Comparison of ENCODE assay signal across 21 mouse cellular contexts in genomic region chr4:98857037-98857648, GRCm38 (mm10). TPM values are rescaled to one million over a fixed set of nuclear protein-coding genes. Genes with fewer than 3 reads are reported as not detected.
DNase-seq lines count a peak whose midpoint lies in the region; ATAC-seq and TF ChIP-seq lines count a peak whose summit lies in the region.
"Had no signal": no experiment of that assay in that cellular context is flagged by ENCODE, and none has a peak within 500 bp of the region (broad histone marks: within the 10 kb centered on the region; RNA-seq: fewer than 3 reads in every experiment).

No protein-coding gene starts in this region.

- DNase-seq in adrenal gland, postnatal 14 days: peak; percentile 6
- DNase-seq in adrenal gland, postnatal 4 days (ENCODE audit: low spot score in 2 of 2): no peak
- no peak for DNase-seq in heart, adult 2 months
- DNase-seq in ES-CJ7 (ENCODE audit: low read depth, low spot score): peak; percentile 71
- peak; percentile 49 for DNase-seq in heart, postnatal 4 days
- DNase-seq in layer of hippocampus, postnatal 36 days: no peak
- DNase-seq: cerebellum, adult 9-10 months; kidney, postnatal 4 days had no signal

- TF ChIP-seq POLR2A in heart, adult 2 months (IDR thresholded peaks at IDR 0.05; ENCODE audit: insufficient read depth, low read depth, low read length): no peak

- H3K36me3 ChIP-seq in heart, embryonic 14.5 days (ENCODE audit: control insufficient read depth, insufficient read depth, low read length): no peaks in the 10 kb centered on the region
- H3K36me3 ChIP-seq in heart, adult 2 months (ENCODE audit: control insufficient read depth, insufficient read depth, low read length): no peaks in the 10 kb centered on the region
- no peaks in the 10 kb centered on the region for H3K36me3 ChIP-seq in forebrain, embryonic 12.5 days (replicated peaks)
- H3K36me3 ChIP-seq: embryonic facial prominence, embryonic 12.5 days; forebrain, embryonic 15.5 days; G1E; liver, embryonic 15.5 days had no signal

- 37% methylated on average over 11 of the region's 11 CpGs for WGBS in heart, embryonic 14.5 days
- 35% methylated on average over 11 of the region's 11 CpGs for WGBS in heart, adult 2 months
- WGBS in forebrain, embryonic 12.5 days: 84% methylated on average over 11 of the region's 11 CpGs

- no peaks in the 10 kb centered on the region for H3K27me3 ChIP-seq in heart, embryonic 14.5 days (ENCODE audit: control insufficient read depth, insufficient read depth, low read length)
- H3K27me3 ChIP-seq in heart, adult 2 months (ENCODE audit: control insufficient read depth, insufficient read depth, low read length): no peaks in the 10 kb centered on the region
- H3K27me3 ChIP-seq in forebrain, embryonic 12.5 days: no peaks in the 10 kb centered on the region
- H3K27me3 ChIP-seq: embryonic facial prominence, embryonic 12.5 days; forebrain, embryonic 15.5 days; liver, embryonic 15.5 days had no signal

- H3K27ac ChIP-seq in heart, embryonic 14.5 days (replicated peaks in 1 of 2; ENCODE audit: control insufficient read depth in 1 of 2, insufficient read depth in 1 of 2, low read depth in 2 of 2, low read length in 2 of 2): peak overlapping the region; percentile 67 to 79
- no peak overlapping the region for H3K27ac ChIP-seq in heart, adult 2 months
- H3K27ac ChIP-seq in forebrain, embryonic 12.5 days: no peak overlapping the region
- H3K27ac ChIP-seq: embryonic facial prominence, embryonic 12.5 days; forebrain, embryonic 15.5 days; hindbrain, postnatal 0 days; liver, embryonic 15.5 days had no signal

- H3K9ac ChIP-seq in heart, embryonic 14.5 days (ENCODE audit: low read length): no peak overlapping the region
- H3K9ac ChIP-seq in heart, adult 2 months (ENCODE audit: low read depth, low read length): no peak overlapping the region
- H3K9ac ChIP-seq in forebrain, embryonic 12.5 days: no peak overlapping the region
- H3K9ac ChIP-seq: embryonic facial prominence, embryonic 12.5 days; forebrain, embryonic 15.5 days; liver, embryonic 15.5 days had no signal

- no peaks in the 10 kb centered on the region for H3K79me2 ChIP-seq in heart, adult 2 months (replicated peaks; ENCODE audit: control insufficient read depth, insufficient read depth, low read length)

- H3K4me2 ChIP-seq in heart, embryonic 14.5 days (ENCODE audit: low read length): peak overlapping the region; percentile 36
- H3K4me2 ChIP-seq in forebrain, embryonic 12.5 days: no peak overlapping the region
- H3K4me2 ChIP-seq: embryonic facial prominence, embryonic 12.5 days; forebrain, embryonic 15.5 days; liver, embryonic 15.5 days had no signal

- no peak for TF ChIP-seq CTCF in heart, adult 2 months (IDR thresholded peaks at IDR 0.05)

- no peak overlapping the region for H3K4me3 ChIP-seq in heart, embryonic 14.5 days (ENCODE audit: control insufficient read depth in 1 of 2, insufficient read depth in 1 of 2, low read depth in 1 of 2, low read length in 2 of 2)
- no peak overlapping the region for H3K4me3 ChIP-seq in heart, adult 2 months
- H3K4me3 ChIP-seq in forebrain, embryonic 12.5 days (replicated peaks): no peak overlapping the region
- H3K4me3 ChIP-seq: embryonic facial prominence, embryonic 12.5 days; forebrain, embryonic 15.5 days; liver, embryonic 15.5 days had no signal

- peaks cover 6% of the 10 kb centered on the region; the same call in 1 of the 2 replicates for H3K9me3 ChIP-seq in heart, embryonic 14.5 days (ENCODE audit: control insufficient read depth, low read length)
- 0 out of 2 replicates have a peak, but pooled peaks cover 4% of the 10 kb centered on the region for H3K9me3 ChIP-seq in forebrain, embryonic 12.5 days
- H3K9me3 ChIP-seq: forebrain, embryonic 15.5 days; liver, embryonic 15.5 days had no signal

- intact Hi-C loops in heart, adult 2 months (cut with DNase I): no loop called here

- no peak for TF ChIP-seq EP300 in heart, adult 2 months (IDR thresholded peaks at IDR 0.05; ENCODE audit: insufficient read depth, low read depth, low read length)

- peak; percentile 66 for ATAC-seq in heart, embryonic 14.5 days (ENCODE audit: insufficient number of reproducible peaks, insufficient read depth, low FRiP score, low read depth)
- no peak for ATAC-seq in forebrain, embryonic 12.5 days (ENCODE audit: low FRiP score)
- ATAC-seq: activated CD4-positive, CD25-positive, alpha-beta regulatory T cell, adult 4 months; forebrain, embryonic 15.5 days; hindbrain, postnatal 0 days had no signal

- H3K4me1 ChIP-seq in heart, embryonic 14.5 days (ENCODE audit: control insufficient read depth in 2 of 2, insufficient read depth in 2 of 2, low read length in 2 of 2): peaks cover 7 to 13% of the 10 kb centered on the region in 2 experiments
- H3K4me1 ChIP-seq in heart, adult 2 months (ENCODE audit: control insufficient read depth, insufficient read depth, low read length): no peaks in the 10 kb centered on the region
- H3K4me1 ChIP-seq in forebrain, embryonic 12.5 days: no peaks in the 10 kb centered on the region
- H3K4me1 ChIP-seq: embryonic facial prominence, embryonic 12.5 days; forebrain, embryonic 15.5 days; liver, embryonic 15.5 days had no signal

RNA-seq across cellular contexts. Expression of gene I0C0044D17Rik, which starts 33.5 kb away (rescaled TPM):
- total RNA-seq in adrenal gland, postnatal 14 days (2021): not detected in 2 replicates
- total RNA-seq in adrenal gland, postnatal 4 days (2021): not detected
- not detected in 2 replicates for polyA plus RNA-seq in heart, embryonic 14.5 days (2014; fragmentation: Nextera tagmentation; extraction: Ambion mirVana)
- not detected for total RNA-seq in heart, adult 2 months (2021)
- polyA plus RNA-seq in heart, adult 2 months (2012; rRNA removed): not detected in 2 replicates
- total RNA-seq in heart, postnatal 4 days (2021): not detected
- not detected in 2 replicates for polyA plus RNA-seq in forebrain, embryonic 12.5 days (2016; fragmentation: Nextera tagmentation; extraction: Ambion mirVana)
- total RNA-seq in layer of hippocampus, postnatal 36 days (2021): not detected
- total RNA-seq: G1E; gastrocnemius, postnatal 4 days; hindbrain, postnatal 0 days; left cerebral cortex, adult 18-20 months; midbrain, postnatal 0 days had no signal
- polyA plus RNA-seq: activated CD4-positive, CD25-positive, alpha-beta regulatory T cell, adult 4 months; brain, embryonic 14.5 days; embryonic facial prominence, embryonic 12.5 days; forebrain, embryonic 15.5 days; G1E; hindbrain, postnatal 0 days; liver, embryonic 15.5 days; midbrain, postnatal 0 days; neural tube, embryonic 14.5 days had no signal

RNA-seq across cellular contexts. Expression of gene Kank4, which starts 39.8 kb away (rescaled TPM):
- total RNA-seq in adrenal gland, postnatal 14 days (2021): 2.3 and 2.4 TPM in 2 replicates
- total RNA-seq in adrenal gland, postnatal 4 days (2021): 1 to 10 TPM; 3.9 to 5.6 TPM
- polyA plus RNA-seq in heart, embryonic 14.5 days (2014; fragmentation: Nextera tagmentation; extraction: Ambion mirVana): 0.70 and 0.84 TPM in 2 replicates
- total RNA-seq in heart, adult 2 months (2021): under 1 TPM; 0.50 to 0.84 TPM
- 0.51 and 1.2 TPM in 2 replicates for polyA plus RNA-seq in heart, adult 2 months (2012; rRNA removed)
- total RNA-seq in heart, postnatal 4 days (2021): 1 to 10 TPM; 2.4 to 3.3 TPM
- 0.60 and 0.82 TPM in 2 replicates for polyA plus RNA-seq in forebrain, embryonic 12.5 days (2016; fragmentation: Nextera tagmentation; extraction: Ambion mirVana)
- total RNA-seq in layer of hippocampus, postnatal 36 days (2021): 1 to 10 TPM; 2.3 to 3.3 TPM
- polyA plus RNA-seq: activated CD4-positive, CD25-positive, alpha-beta regulatory T cell, adult 4 months; G1E had no signal

Comparison
In these comparisons a context has a peak if more than half of its experiments do, and no peak if none do; other contexts are left out.
1. DNase-seq: peak in adrenal gland, postnatal 14 days (single experiment), ES-CJ7 (single experiment) and heart, postnatal 4 days (single experiment); none in adrenal gland, postnatal 4 days (0 of 2), heart, adult 2 months (0 of 2) and layer of hippocampus, postnatal 36 days (0 of 2).
2. H3K27ac ChIP-seq: peak in heart, embryonic 14.5 days (2 of 2); none in heart, adult 2 months (single experiment) and forebrain, embryonic 12.5 days (single experiment).